Mouse (Mus musculus) hindbrain, embryonic 10.5 days (tissue): ENCODE results near the gene Ttc30a2. TPM values are rescaled to one million over a fixed set of nuclear protein-coding genes. Genes with fewer than 3 reads are reported as not detected.
"Not testable (repeated sequence)": the region's sequence is repeated elsewhere in the genome, so short reads cannot be mapped to it uniquely, and the experiment has no call there.

Experiments used
- DNase-seq: peaks from one replicate; pipeline ENCODE4 v3.0.0-alpha.2; 2017; ENCODE audit warnings: low spot score
- H3K27ac ChIP-seq: fragments of 300-500 bp; sonication (generic); 2 replicates; pipeline ENCODE4 v1.5.1; 2016; ENCODE audit warnings: mild to moderate bottlenecking, moderate library complexity
- H3K27me3 ChIP-seq: fragments of 300-500 bp; sonication (generic); 2 replicates; pipeline ENCODE4 v1.6.1; 2016; ENCODE audit warnings: mild to moderate bottlenecking; ENCODE audit not compliant: poor library complexity, insufficient read depth, severe bottlenecking
- H3K36me3 ChIP-seq: fragments of 300-500 bp; sonication (generic); 2 replicates; pipeline ENCODE4 v1.6.1; 2016; ENCODE audit warnings: mild to moderate bottlenecking, moderate library complexity
- H3K4me1 ChIP-seq: fragments of 300-500 bp; sonication (generic); replicated peaks from 2 replicates; pipeline ENCODE4 v1.6.1; 2016; ENCODE audit warnings: mild to moderate bottlenecking
- H3K4me3 ChIP-seq: fragments of 300-500 bp; sonication (generic); 2 replicates; pipeline ENCODE4 v1.5.1; 2016; ENCODE audit warnings: mild to moderate bottlenecking, moderate library complexity
- H3K9me3 ChIP-seq: fragments of 300-500 bp; sonication (generic); 2 replicates; pipeline ENCODE4 v1.6.1; 2016; ENCODE audit warnings: mild to moderate bottlenecking, moderate library complexity
- WGBS: fragments of 180-500 bp; shearing (Covaris S2); methylation state at CpG from one replicate; pipeline ENCODE4 v1.1.7; 2016; 5-methylcytosine and 5-hydroxymethylcytosine counted together
- polyA plus RNA-seq: library from polyadenylated mRNA; unstranded; fragments of >200 nt; fragmentation: Nextera tagmentation; extraction: Ambion mirVana; gene quantifications from 2 replicates; pipeline ENCODE4 v1.2.1, GENCODE M21; 2016

The Ttc30a2 gene
- polyA plus RNA-seq, 1 experiment from 2014 or later = 0.72 TPM

- DNase-seq, H3K36me3 ChIP-seq, H3K9me3 ChIP-seq, H3K27me3 ChIP-seq: not testable (repeated sequence)
- H3K27ac ChIP-seq = peak overlapping the region; percentile 91
- H3K4me3 ChIP-seq = peak overlapping the region; percentile 59
- 65% methylated on average over 16 of the region's 17 CpGs for WGBS
- peaks cover 15% of the 10 kb centered on the region for H3K4me1 ChIP-seq
Observed at GRCm38 (mm10) chr2:75937520-75938116, 40.4 kb downstream of the Ttc30a2 start.

GRCm38 (mm10) chr2:75936685-75937084, 41.3 kb downstream of the Ttc30a2 start:
- not testable (repeated sequence) for H3K27ac ChIP-seq, H3K36me3 ChIP-seq, H3K4me3 ChIP-seq, H3K9me3 ChIP-seq, H3K27me3 ChIP-seq, DNase-seq
- WGBS = 92% methylated on average over 2 of the region's 2 CpGs
- H3K4me1 ChIP-seq = peaks cover 15% of the 10 kb centered on the region

GRCm38 (mm10) chr2:75933541-75933940, 44.4 kb downstream of the Ttc30a2 start:
- DNase-seq = no peak
- Histone ChIP-seq H3K36me3 (0 out of 2 replicates have a peak, but pooled peaks cover 10% of the 10 kb centered on the region), H3K9me3 (no peaks in the 10 kb centered on the region), H3K27me3 (no peaks in the 10 kb centered on the region), H3K4me3 (no peak overlapping the region), H3K27ac (no peak overlapping the region), H3K4me1 (peaks cover 10% of the 10 kb centered on the region)
- WGBS = 60% methylated on average over 7 of the region's 7 CpGs

GRCm38 (mm10) chr2:75930941-75931340, 47.0 kb downstream of the Ttc30a2 start:
- WGBS = 93% methylated on average over 2 of the region's 2 CpGs
- peaks cover 23% of the 10 kb centered on the region for H3K36me3 ChIP-seq

GRCm38 (mm10) chr2:75929786-75930444, 48.1 kb downstream of the Ttc30a2 start:
- H3K36me3 ChIP-seq = peaks cover 23% of the 10 kb centered on the region
- WGBS = 94% methylated on average over 6 of the region's 6 CpGs
- no peaks in the 10 kb centered on the region for H3K9me3 ChIP-seq
- no peak for DNase-seq
- H3K4me3 ChIP-seq = no peak overlapping the region
- 0 out of 2 replicates have a peak, but pooled peaks cover 5% of the 10 kb centered on the region for H3K4me1 ChIP-seq
- H3K27ac ChIP-seq = no peak overlapping the region
- H3K27me3 ChIP-seq = no peaks in the 10 kb centered on the region

More at GRCm38 (mm10) chr2:75930941-75931340, 47.0 kb downstream of the Ttc30a2 start:
- Histone ChIP-seq H3K27ac (no peak overlapping the region), H3K9me3 (no peaks in the 10 kb centered on the region), H3K4me1 (0 out of 2 replicates have a peak, but pooled peaks cover 5% of the 10 kb centered on the region), H3K27me3 (no peaks in the 10 kb centered on the region), H3K4me3 (no peak overlapping the region)
- DNase-seq = no peak

- H3K27ac ChIP-seq = no peak overlapping the region
- H3K4me1 ChIP-seq = 0 out of 2 replicates have a peak, but pooled peaks cover 5% of the 10 kb centered on the region
- H3K27me3 ChIP-seq = no peaks in the 10 kb centered on the region
- WGBS = 94% methylated on average over 2 of the region's 2 CpGs
- no peaks in the 10 kb centered on the region for H3K9me3 ChIP-seq
- no peak for DNase-seq
- peaks cover 23% of the 10 kb centered on the region for H3K36me3 ChIP-seq
- H3K4me3 ChIP-seq = no peak overlapping the region
Observed at GRCm38 (mm10) chr2:75929141-75929540, 48.8 kb downstream of the Ttc30a2 start.

- Histone ChIP-seq H3K9me3 (no peaks in the 10 kb centered on the region), H3K4me1 (no peaks in the 10 kb centered on the region), H3K27me3 (no peaks in the 10 kb centered on the region), H3K4me3 (no peak overlapping the region), H3K27ac (no peak overlapping the region), H3K36me3 (peaks cover 23% of the 10 kb centered on the region)
- 89% methylated on average over 3 of the region's 3 CpGs for WGBS
- DNase-seq = no peak
Observed at GRCm38 (mm10) chr2:75928011-75928410, 50.0 kb downstream of the Ttc30a2 start.

- 92% methylated on average over 5 of the region's 5 CpGs for WGBS
- no peak overlapping the region for H3K4me3 ChIP-seq
- H3K36me3 ChIP-seq = peaks cover 23% of the 10 kb centered on the region
- no peaks in the 10 kb centered on the region for H3K4me1 ChIP-seq
- DNase-seq = no peak
- H3K27me3 ChIP-seq = no peaks in the 10 kb centered on the region
- H3K27ac ChIP-seq = no peak overlapping the region
- no peaks in the 10 kb centered on the region for H3K9me3 ChIP-seq
Observed at GRCm38 (mm10) chr2:75926061-75926460, 51.9 kb downstream of the Ttc30a2 start.

Other genes starting within 250 kb of the Ttc30a2 start
- gene Agps, start 146.0 kb downstream of the Ttc30a2 start, polyA plus RNA-seq = 38.1 and 50.1 TPM in 2 replicates
- gene Ttc30b, start 39.6 kb downstream of the Ttc30a2 start, polyA plus RNA-seq = 6.4 and 10.0 TPM in 2 replicates
- 9.7 and 10.7 TPM in 2 replicates for gene Ttc30a1, start 3.8 kb upstream of the Ttc30a2 start, polyA plus RNA-seq